Mouse (Mus musculus) embryo, embryonic 9.5 days (tissue): Measurements from ENCODE around the gene Clock.
A peak's percentile ranks its signal among the peaks of the same experiment; 100 is the strongest.

Source experiments
- DNase-seq: peaks from one replicate; pipeline ENCODE4 v3.0.0-alpha.2; 2017; ENCODE audit errors: extremely low spot score

Gene Clock

DNA sequence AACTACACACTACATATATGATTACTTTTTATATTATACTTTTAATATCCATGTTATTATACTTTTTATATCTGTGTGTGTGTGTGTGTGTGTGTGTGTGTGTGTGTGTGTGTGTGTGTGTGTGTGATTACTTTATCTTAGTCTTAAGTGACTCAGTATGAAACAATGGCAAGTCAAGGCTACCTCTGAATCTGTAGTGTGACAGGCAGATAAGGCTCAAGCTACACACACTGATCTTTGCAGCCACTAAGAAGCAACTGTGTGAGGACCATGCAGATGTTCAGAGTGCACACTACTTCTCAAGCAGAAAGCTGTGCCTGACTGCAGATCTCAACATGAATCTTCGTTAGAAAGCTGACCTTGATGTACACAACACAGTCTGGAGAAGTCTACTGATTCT is 20.7 kb downstream of the Clock start:
- DNase-seq: no peak

DNA sequence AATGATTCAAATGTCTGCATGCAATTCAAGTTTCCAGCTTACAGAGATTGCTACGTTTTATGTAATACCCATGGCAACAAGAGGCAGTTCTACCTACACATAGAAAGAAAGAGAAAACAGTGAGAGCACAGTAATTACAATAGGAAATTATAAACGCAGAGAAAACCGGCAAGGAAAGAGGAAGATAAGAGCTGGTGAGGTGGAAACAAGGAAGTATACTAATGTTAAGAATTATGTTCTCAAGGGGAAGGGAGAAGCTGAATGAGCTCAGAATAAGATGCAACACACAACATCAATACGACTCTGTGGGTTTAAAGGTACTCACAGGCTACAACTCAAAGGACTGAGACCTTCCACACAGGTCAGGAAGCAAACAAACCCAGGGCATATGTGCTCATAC is 29.6 kb downstream of the Clock start:
- no peak for DNase-seq

DNA sequence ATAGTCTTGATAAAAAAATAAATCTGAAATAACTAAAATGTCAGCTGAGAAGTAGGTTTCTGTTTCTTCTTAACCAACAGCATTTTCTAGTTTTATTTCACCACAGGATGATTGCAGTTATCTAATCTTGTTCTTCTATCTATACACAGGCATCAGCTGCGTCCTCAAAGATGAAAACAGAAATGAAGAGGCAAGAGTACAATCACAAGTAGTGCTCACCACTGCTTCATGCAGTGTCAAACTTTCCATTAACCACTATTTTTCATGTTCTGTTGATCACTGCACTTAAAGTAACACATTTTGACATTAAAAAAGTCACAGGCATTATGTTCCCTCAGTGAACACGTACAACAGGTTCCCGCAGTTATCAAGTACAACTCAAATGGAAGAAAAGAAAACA is 53.6 kb downstream of the Clock start:
- no peak for DNase-seq

DNA sequence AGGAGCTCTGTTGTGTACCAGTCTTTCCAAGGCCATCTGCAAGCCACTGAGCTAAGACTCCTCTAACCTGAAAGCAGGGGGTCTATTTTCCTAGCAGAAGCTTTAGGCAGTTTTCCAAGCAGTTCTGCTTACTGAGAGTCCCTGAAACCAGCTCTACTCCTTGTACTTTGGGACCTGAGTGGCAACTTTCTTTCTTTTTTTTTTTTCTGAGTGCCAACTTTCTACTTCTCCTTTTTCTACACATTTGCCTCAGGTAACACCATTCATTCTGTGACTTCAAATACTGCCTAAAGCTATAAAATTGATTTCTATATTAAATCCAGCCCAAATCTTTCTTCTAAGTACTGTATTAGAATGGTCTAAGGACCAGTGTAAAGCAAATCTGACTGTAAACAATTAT is 58.1 kb downstream of the Clock start:
- DNase-seq: no peak

DNA sequence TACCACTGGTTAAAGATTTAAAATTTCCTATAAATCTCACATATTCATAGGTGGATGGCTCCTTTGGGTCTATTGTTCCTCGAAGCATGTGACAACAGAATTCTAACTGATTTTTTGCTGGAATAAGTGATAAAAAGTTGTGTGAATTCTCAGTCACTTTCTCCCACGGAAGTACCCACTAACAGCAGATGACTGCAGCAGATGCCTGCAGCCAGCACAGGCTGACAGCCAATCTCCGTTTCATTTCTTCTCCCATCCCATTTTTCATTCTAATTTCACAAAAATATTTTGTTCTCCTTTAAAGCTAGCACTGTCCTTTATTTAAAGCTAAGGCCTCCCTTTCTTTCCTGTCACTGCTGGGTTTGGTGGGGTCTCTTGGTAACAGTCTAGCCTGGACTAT is 59.2 kb downstream of the Clock start:
- DNase-seq: no peak

DNA sequence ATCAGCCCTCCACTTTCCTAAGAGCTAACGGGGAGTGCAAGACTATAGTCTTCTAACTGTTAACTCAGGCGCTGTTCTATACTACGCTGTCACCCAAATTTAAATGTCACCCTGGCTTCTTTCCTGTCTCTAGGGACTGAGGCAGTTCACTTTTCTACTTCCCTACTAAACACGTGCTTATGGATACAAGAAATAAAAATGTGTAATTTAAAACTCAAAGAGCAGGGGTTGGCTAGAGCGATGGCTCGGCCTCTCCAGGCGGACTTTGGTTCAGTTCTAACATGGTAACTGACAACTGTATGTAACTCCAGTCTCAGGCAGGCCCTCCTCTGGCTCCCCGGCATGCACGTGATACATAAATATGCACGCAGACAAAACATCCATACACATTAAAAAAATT is 60.2 kb downstream of the Clock start:
- DNase-seq: no peak

DNA sequence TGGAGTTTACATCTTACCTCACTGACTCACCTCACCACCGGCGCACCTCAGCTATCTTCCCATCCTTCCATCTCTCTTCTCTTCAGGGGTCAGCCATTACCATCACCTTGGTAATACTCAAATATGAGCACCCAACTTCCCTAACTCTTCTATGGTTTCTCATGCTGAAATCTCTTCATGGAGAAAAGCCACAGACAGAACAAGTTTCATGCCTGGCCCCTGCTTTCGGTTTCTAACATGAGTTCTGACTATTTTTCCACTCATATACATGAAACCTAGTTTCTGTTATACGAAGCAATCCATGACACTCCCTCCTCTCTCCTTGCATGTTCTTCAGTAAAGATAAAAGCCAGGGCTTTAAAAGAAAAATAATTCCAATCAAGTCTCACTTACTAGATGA is 60.7 kb downstream of the Clock start:
- DNase-seq: no peak

DNA sequence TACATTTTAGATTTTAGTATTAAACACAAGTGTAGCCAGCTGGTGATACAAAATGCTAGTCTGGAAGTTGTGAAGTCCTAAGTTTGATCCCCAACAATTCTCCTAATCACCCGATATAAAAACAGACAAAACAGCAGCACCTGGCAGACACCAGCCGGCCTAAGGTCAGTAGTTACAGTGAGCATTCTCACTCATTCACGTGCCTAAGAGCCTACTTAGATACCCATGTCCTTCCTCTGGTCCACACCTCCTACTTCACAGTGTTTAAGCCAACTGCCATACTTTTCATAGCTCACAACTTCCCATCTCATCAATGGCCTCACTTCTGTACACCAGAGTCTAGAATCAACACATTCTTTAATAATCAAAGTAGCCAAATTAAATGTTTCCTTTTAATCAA is 61.3 kb downstream of the Clock start:
- DNase-seq: no peak

DNA sequence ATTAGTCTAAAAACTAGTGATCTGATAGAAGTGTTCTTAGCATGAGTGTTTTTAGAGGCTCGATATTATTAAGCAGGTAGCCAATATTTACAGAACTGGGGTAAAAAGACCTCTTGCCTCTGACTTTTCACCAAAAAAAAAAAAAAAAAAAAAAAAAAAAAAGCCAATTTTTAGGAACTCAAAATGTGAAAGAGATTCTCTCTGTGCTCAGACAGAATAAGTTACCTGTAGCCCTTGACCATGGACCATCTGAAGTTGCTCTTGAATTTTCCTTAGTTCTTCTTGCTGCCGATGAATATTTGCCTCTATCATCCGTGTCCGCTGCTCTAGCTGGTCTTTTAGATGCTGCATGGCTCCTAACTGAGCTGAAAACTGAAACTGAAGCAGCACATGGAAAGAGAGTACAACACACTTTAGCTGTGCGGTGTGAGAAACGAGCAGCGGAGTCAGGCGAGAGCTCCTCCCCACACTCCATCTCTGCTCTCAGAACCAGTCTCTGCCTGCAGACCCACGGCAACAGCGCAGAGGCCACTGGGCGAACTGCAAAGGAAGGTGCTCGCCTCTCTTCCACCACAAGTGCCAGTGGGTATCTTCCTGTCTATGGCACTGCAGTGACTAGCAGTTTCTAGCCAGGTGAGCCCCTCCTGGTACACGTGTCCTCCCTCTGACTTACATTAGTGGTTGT is 73.3 kb downstream of the Clock start:
- no peak for DNase-seq

DNA sequence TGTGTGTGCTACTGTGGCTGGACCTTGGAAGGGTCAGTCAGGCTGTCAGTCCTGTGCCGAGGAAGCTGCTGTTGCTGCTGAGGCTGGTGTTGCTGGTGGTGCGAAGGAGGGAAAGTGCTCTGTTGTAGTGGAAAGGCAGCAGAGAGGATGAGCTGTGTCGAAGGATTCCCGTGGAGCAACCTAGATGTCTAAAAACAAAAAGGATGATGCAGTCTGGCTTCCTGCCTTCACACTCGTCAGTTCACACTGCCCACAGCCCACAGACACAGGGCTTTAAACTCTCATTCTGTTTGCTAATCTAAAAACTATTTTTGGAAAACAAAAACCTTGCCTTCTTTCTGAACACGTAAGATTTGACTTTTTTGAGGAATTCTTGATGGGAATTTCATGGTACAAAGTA is 87.9 kb downstream of the Clock start:
- no peak for DNase-seq

DNA sequence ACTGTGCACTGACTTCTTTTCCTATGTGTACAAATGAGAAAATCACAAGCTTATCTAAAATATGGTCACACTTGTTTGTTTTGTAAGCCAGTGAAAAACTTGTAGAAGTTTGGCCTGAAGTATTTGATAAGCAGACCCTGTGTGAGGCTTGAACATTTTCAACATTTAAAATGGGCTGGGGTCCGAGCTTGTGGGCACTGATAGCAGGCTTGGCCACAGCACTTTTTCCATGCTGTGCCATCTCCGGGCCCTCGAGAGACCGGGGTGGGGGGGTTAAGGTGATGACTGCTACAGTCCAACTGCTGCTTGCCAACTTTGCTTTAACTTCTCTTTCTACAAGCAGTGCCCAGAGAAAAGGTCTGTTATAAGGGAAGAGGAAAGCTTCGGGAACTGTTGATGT is 96.5 kb downstream of the Clock start:
- DNase-seq: no peak

DNA sequence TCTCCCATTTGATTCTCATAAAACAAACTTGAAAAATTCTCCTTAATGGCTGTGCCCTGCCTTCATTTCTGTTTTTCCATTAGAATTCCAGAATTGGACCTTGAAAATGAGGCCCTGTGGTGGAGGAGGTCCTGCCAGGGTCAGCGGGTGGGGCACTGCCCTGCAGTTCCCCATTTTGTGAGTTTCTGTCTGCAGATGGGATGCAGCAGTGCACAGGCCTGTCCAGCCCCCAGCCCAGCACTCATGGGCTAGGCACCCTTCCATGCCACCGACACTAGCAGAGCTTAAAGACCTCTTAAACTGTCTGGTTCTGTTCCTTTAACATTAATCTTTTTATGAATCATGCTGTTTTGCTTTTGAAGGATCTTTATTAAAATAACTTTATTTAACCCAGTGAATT is 98.7 kb downstream of the Clock start:
- no peak for DNase-seq

DNA sequence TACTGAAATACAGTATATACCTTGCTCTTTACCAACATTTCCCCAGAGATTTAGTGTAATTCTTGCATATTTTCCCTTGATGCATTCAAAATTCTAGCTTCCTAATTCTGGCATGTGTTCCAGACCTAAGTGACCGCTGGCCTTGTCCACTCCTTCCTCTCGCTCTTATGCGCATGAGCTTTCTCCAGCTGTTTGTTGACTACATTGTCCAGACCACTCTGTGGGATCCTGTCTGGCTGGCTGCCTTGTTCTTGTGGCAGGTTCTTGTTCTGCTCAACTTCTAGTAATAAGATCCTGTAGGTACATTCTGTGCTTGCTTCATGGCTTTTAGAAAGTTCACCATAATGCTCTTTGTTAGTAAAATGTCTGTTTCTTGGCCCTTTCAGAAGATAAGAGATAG is 101.4 kb downstream of the Clock start:
- no peak for DNase-seq

DNA sequence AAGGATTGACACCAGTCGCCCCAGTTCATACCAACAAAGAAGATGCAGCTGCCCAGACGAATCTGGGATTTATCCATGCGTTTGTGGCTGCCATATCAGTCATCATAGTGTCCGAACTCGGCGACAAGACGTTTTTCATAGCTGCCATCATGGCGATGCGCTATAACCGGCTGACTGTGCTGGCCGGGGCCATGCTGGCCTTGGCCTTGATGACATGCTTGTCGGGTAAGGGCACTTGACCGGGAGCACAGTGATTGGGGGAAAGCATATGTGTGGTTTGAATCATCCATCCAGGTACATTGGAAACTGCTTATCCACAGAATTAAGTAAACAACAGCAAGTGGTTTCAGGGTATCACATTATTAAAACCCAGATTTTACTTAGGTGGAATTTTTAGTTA is 105.2 kb downstream of the Clock start:
- no peak for DNase-seq

DNA sequence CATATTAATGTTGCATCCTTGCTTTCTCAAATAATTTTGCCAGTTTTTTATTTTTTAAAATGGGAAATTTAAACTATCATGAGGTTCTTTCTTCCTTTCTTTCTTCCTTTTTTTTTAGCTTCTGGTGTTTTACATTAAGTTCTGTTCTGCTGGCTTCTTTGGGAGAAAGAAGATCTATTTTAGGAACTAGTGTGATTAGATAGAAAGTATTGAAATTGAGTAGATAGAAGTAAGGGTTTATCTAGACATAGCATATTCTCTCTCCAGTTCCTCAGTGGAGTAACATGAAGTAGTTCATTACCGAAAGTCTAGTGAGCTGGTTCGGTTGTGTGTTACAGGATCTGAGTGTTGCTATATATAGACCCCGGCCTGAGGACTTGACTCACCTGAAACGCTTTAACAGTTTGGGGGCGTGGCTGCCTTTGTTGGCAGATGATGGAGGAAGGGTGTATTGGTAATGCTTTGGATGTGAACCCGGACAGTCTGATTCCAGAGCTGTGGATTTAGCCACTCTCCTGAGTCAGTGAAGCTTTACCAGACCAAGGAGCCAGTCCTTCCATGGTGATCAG is 110.1 kb downstream of the Clock start:
- no peak for DNase-seq

DNA sequence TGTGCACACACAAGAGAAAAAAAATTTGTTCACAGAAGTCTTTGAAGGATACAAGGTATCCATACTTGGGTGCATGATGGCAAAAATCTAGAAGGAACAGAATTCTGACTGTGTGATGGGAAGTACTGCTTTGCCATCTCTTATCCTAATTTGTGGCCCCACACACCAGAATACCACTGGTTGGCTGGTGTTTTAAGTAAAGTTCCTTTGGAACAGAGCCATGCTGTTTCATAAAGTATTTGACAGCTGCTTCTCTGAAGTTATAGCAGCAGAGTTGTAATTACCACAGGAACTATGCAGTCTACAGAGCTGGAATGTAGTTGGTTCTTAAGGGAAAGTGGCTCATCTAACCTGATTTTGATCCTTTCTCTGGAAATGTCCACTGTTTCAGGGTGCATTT is 111.5 kb downstream of the Clock start:
- no peak for DNase-seq

DNA sequence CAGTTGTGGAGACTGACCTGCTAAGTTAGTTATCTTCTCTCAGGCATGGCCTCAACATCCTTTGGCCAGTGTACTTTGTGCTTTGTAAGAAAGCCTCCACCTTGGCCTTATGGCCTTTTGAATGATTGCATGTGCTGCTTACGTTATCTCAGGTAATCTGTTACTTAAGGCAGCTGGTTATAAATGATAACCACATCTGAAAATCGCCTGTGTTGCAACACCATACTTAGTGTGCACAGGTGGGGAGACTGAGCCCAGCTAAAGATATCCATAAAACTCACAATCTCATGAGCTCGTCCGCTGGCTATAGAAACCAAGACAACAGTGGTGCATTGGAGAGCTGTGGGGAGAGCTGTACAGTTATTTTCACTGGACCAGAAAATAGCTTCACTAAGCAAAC is 114.0 kb downstream of the Clock start:
- no peak for DNase-seq

DNA sequence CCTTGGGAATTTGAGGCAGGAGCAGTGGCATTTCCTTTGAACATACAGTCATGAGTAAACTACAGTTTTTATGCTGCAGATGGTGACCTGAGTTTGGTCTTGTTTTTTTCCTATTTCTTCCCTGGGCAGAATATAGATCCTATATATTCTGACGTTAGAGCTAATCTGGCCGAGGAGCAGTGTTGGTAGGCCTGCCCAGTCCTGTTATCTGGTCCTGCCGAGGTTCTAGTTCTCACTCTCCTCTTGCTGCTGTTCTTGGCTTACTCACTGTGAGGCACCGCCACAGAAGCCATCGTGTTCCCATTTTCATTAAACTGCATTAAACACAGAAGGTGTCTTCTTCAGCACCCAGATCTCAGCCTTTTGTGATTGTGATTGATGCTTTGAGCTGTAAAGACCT is 116.7 kb downstream of the Clock start:
- DNase-seq: no peak

DNA sequence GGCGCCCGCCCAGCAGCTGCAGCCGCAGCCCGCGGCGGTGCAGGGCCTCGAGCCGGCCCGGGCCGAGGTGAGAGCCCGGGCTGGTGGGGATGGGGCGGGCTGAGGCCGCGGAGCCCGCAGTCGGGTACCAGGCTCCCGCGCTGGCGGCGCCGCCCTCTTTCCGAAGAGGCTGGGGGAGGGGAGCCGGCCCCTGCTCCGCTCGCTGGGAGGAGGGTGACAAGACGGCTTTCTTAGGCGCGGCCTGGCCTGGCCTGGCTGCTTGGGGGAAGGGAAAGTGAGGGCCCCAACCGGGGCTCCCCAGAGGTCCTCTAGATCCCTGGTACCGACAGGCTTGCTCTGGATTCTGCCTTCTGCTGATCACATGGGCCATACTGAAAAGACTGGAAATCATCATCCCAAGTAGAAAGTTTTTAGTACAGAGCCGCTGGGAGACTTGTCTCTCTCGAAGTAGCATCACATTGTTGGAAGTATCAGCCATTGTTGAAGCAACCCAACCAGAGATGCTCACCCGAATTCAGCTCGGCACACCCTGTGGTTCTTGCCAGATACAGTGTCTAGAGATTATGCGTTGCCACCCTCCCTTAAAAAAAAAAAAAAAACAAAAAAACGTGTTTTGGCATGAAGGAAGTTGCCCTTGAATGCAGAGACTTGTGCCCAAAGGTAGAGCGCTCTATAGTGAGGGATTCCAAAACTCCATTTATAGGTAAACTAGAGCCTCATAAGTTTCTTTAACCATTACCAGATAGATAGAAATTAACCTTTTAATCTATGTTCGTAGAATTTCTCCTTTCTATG is 120.1 kb downstream of the Clock start:
- DNase-seq: peak; percentile 86

DNA sequence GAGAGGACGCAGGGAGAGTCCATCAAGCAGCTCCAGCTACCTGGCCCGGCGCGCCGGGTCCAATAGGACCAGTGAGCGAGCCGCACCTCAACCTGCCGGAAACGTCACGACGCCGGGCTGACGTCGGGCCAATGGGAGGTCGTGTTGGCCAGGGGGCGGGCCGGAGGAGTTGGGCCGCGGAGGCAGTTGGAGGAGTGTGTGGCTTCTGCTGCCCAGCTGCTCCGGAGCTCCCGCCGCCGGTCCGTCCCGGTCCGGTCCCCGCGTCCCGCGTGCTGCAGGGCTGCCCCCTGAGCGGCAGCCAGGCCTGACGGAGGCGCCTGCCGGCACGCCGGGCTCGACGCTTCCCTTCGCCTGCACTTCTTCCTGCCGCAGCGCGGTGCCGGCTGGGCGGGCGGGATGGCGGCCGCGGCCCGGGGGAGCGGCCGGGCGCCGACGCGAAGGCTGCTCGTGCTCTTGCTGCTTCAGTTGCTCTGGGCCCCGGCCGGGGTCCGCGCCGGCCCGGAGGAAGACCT is 120.8 kb downstream of the Clock start, which contains the start of gene Tmem165:
Gene Tmem165, plus strand, starts transcription at position 131 of the 512 bp plus-strand sequence.
- DNase-seq: peak; percentile 92

DNA sequence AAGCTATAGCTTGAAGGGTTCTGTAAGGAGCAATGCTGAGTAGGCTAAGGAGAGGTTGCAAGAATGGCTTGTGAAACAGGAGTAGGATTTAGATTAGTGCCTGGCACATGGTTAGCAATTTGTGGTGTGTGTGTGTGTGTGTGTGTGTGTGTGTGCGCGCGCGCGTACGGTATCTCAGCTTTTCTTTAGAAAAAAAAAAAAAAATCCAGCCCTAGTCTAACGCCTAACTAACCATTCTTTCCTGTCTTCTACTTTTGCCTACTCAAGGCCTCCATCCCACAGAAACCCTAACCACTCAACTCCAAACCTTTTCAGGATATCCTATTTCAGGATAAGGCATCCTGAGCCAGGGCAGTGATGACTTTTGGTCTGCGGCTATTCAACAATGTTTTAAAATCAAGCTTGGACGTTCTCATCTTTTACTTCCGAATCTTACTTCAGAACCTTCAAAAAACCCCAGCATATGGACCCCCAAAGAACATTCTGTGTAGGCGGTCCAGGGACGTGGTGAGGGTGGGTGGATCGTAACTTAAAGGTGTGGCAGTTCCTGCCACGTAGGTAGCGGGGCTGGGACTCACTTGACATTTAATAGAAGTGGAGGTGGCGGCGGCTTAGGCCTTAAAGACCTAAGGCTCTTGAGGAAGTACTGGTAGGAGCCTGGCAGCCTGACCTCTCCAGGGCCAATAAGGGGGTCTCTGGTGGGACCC is 121.4 kb downstream of the Clock start:
- DNase-seq: no peak

DNA sequence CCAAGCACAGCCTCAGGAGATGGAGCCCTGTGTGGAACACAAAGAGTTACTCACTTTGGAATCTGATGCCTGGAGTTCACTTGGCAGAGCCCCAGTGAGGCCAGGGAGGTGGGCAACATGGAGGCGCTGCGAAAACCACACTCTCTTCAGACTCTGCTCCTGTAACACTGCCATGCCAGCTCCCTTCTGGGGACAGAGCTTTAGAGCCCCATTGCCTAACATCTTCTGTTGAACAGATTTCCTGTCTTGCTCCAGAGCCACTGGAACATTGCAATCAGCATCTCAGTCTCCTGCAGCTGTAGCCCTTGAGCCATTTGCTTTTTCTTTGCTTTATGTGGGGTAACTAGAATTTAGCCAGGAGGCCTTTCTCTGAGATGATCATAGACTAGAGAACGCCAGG is 122.3 kb downstream of the Clock start:
- no peak for DNase-seq
